Mouse (Mus musculus) small intestine, adult 2 months (tissue): ENCODE measurements at regions not wholly inside any gene's neighbourhood (a gene's known extent, or its start where the extent isn't known, plus 50 kb on each side); places are given as distances from the start of the nearest gene placed in this dataset.
"Not testable (repeated sequence)": the region's sequence is repeated elsewhere in the genome, so short reads cannot be mapped to it uniquely, and the experiment has no call there.

Experiments
- H3K27ac ChIP-seq: fragments of 200-500 bp; 2 replicates; pipeline ENCODE4 v1.5.1; 2012; ENCODE audit warnings: low read depth, low read length, control low read depth, inconsistent platforms; ENCODE audit not compliant: insufficient read depth
- H3K27me3 ChIP-seq: fragments of 200-500 bp; 2 replicates; pipeline ENCODE4 v1.6.1; 2012; ENCODE audit warnings: mild to moderate bottlenecking, moderate library complexity, low read length, inconsistent platforms; ENCODE audit not compliant: control insufficient read depth, insufficient read depth
- H3K36me3 ChIP-seq: fragments of 200-500 bp; 2 replicates; pipeline ENCODE4 v1.6.1; 2012; ENCODE audit warnings: mild to moderate bottlenecking, low read length, control low read depth, inconsistent platforms; ENCODE audit not compliant: control insufficient read depth, insufficient read depth
- H3K4me1 ChIP-seq: fragments of 200-500 bp; 2 replicates; pipeline ENCODE4 v1.6.1; 2012; ENCODE audit warnings: low read length, inconsistent platforms, mixed read lengths; ENCODE audit not compliant: control insufficient read depth, insufficient read depth, insufficient read length
- H3K4me3 ChIP-seq: fragments of 200-500 bp; 2 replicates; pipeline ENCODE4 v1.5.1; 2012; ENCODE audit warnings: low read depth, mild to moderate bottlenecking, control low read depth, inconsistent platforms, low read length, moderate library complexity
- CTCF ChIP-seq: fragments of 200-500 bp; IDR thresholded peaks from 2 replicates; pipeline ENCODE4 v1.5.1; 2012; ENCODE audit warnings: low read depth, mild to moderate bottlenecking, control low read depth, inconsistent platforms, low read length, moderate library complexity, mixed read lengths; ENCODE audit not compliant: insufficient replicate concordance, insufficient read length; ENCODE audit errors: extremely low read depth
- POLR2A ChIP-seq: fragments of 200-500 bp; IDR thresholded peaks from 2 replicates; pipeline ENCODE4 v1.6.1; 2012; ENCODE audit warnings: low read depth, mild to moderate bottlenecking, control low read depth, inconsistent platforms, low read length, moderate library complexity
- WGBS: fragments of 180-500 bp; shearing (Covaris S2); methylation state at CpG from one replicate; pipeline ENCODE4 v1.1.7; 2018; 5-methylcytosine and 5-hydroxymethylcytosine counted together

GRCm38 (mm10) chr16:31546062-31546827 lies 117.0 kb upstream of the Dlg1 start:
- no peak for TF ChIP-seq CTCF
- TF ChIP-seq POLR2A = no peak
- H3K27me3 ChIP-seq = peaks cover 7% of the 10 kb centered on the region; the same call in 1 of the 2 replicates
- H3K4me3 ChIP-seq = no peak overlapping the region
- 11% methylated on average over 18 of the region's 18 CpGs for WGBS
- H3K27ac ChIP-seq = no peak overlapping the region
- H3K36me3 ChIP-seq = no peaks in the 10 kb centered on the region
- no peaks in the 10 kb centered on the region for H3K4me1 ChIP-seq

GRCm38 (mm10) chr16:31546828-31547224 lies 116.4 kb upstream of the Dlg1 start:
- Histone ChIP-seq H3K27ac (no peak overlapping the region), H3K36me3 (no peaks in the 10 kb centered on the region), H3K4me3 (no peak overlapping the region), H3K27me3 (peaks cover 7% of the 10 kb centered on the region; the same call in 1 of the 2 replicates), H3K4me1 (no peaks in the 10 kb centered on the region)
- WGBS = 59% methylated on average over 2 of the region's 2 CpGs
- no peak for TF ChIP-seq POLR2A

GRCm38 (mm10) chr16:31547391-31547790 lies 115.9 kb upstream of the Dlg1 start:
- H3K27me3 ChIP-seq = peaks cover 7% of the 10 kb centered on the region; the same call in 1 of the 2 replicates
- 47% methylated on average over 10 of the region's 10 CpGs for WGBS
- no peak overlapping the region for H3K27ac ChIP-seq
- TF ChIP-seq CTCF = no peak
- H3K36me3 ChIP-seq = no peaks in the 10 kb centered on the region
- no peaks in the 10 kb centered on the region for H3K4me1 ChIP-seq
- no peak overlapping the region for H3K4me3 ChIP-seq

- no peak for TF ChIP-seq POLR2A
- TF ChIP-seq CTCF = no peak
- no peak overlapping the region for H3K4me3 ChIP-seq
- peaks cover 4% of the 10 kb centered on the region; the same call in 1 of the 2 replicates for H3K27me3 ChIP-seq
- 61% methylated on average over 5 of the region's 5 CpGs for WGBS
- H3K36me3 ChIP-seq = no peaks in the 10 kb centered on the region
- H3K4me1 ChIP-seq = no peaks in the 10 kb centered on the region
- H3K27ac ChIP-seq = no peak overlapping the region
Observed at GRCm38 (mm10) chr16:31549975-31550374, 113.3 kb upstream of the Dlg1 start.

- not testable (repeated sequence) for H3K4me1 ChIP-seq, H3K4me3 ChIP-seq, H3K27ac ChIP-seq, H3K36me3 ChIP-seq, H3K27me3 ChIP-seq
- WGBS = 70% methylated on average over 2 of the region's 2 CpGs
Observed at GRCm38 (mm10) chr16:31550539-31550938, 112.7 kb upstream of the Dlg1 start.

- H3K4me1 ChIP-seq = no peaks in the 10 kb centered on the region
- H3K27ac ChIP-seq = no peak overlapping the region
- TF ChIP-seq CTCF (no peak), POLR2A (no peak)
- no peaks in the 10 kb centered on the region for H3K36me3 ChIP-seq
- no peak overlapping the region for H3K4me3 ChIP-seq
- H3K27me3 ChIP-seq = no peaks in the 10 kb centered on the region; the same call in 1 of the 2 replicates
- WGBS = 64% methylated on average over 11 of the region's 11 CpGs
Observed at GRCm38 (mm10) chr16:31551416-31552151, 111.7 kb upstream of the Dlg1 start.

GRCm38 (mm10) chr16:31553361-31554146 lies 109.7 kb upstream of the Dlg1 start:
- Histone ChIP-seq H3K36me3 (no peaks in the 10 kb centered on the region), H3K4me1 (no peaks in the 10 kb centered on the region), H3K27me3 (no peaks in the 10 kb centered on the region), H3K4me3 (no peak overlapping the region), H3K27ac (no peak overlapping the region)
- WGBS = 78% methylated on average over 8 of the region's 8 CpGs
- no peak for TF ChIP-seq CTCF
- TF ChIP-seq POLR2A = no peak
